Comparison of ENCODE assay signal across 8 mouse cellular contexts in genomic region chr7:141972831-141973619, GRCm38 (mm10). TPM values are rescaled to one million over a fixed set of nuclear protein-coding genes. Genes with fewer than 3 reads are reported as not detected.
DNase-seq lines count a peak whose midpoint lies in the region; ATAC-seq lines count a peak whose summit lies in the region.
"Had no signal": no experiment of that assay in that cellular context is flagged by ENCODE, and none has a peak within 500 bp of the region (broad histone marks: within the 10 kb centered on the region; RNA-seq: fewer than 3 reads in every experiment).

No protein-coding gene starts in this region.

- no peaks in the 10 kb centered on the region for H3K36me3 ChIP-seq in kidney, embryonic 15.5 days
- no peaks in the 10 kb centered on the region for H3K36me3 ChIP-seq in neural tube, embryonic 13.5 days
- H3K36me3 ChIP-seq: neural tube, embryonic 12.5 days had no signal

- peak; percentile 33; the same call in 1 of the 2 replicates for ATAC-seq in kidney, embryonic 15.5 days (replicated peaks; ENCODE audit: low FRiP score)
- ATAC-seq in neural tube, embryonic 13.5 days (ENCODE audit: low read depth), result peak; percentile 33; the same call in 1 of the 2 replicates

- no peak overlapping the region for H3K4me3 ChIP-seq in kidney, embryonic 15.5 days (replicated peaks)
- no peak overlapping the region for H3K4me3 ChIP-seq in neural tube, embryonic 13.5 days
- H3K4me3 ChIP-seq: neural tube, embryonic 12.5 days had no signal

- 25% methylated on average over 7 of the region's 7 CpGs for whole genome bisulfite sequencing in kidney, embryonic 15.5 days
- WGBS in neural tube, embryonic 13.5 days, result 43% methylated on average over 7 of the region's 7 CpGs

- no peak overlapping the region for H3K4me2 ChIP-seq in kidney, embryonic 15.5 days
- no peak overlapping the region for H3K4me2 ChIP-seq in neural tube, embryonic 13.5 days
- H3K4me2 ChIP-seq: neural tube, embryonic 12.5 days had no signal

- no peak for DNase-seq in kidney, adult 11 months
- DNase-seq in NIH3T3 (ENCODE audit: low read depth), result peak; percentile 61
- DNase-seq in cerebellum, postnatal 36 days, result peak; percentile 56 to 61
- DNase-seq in kidney, postnatal 14 days, result peak; percentile 28
- DNase-seq in urinary bladder, postnatal 14 days (ENCODE audit: low spot score), result no peak

- no peaks in the 10 kb centered on the region for H3K27me3 ChIP-seq in kidney, embryonic 15.5 days
- H3K27me3 ChIP-seq in neural tube, embryonic 13.5 days, result no peaks in the 10 kb centered on the region
- H3K27me3 ChIP-seq: neural tube, embryonic 12.5 days had no signal

- H3K9ac ChIP-seq in kidney, embryonic 15.5 days, result no peak overlapping the region
- H3K9ac ChIP-seq in neural tube, embryonic 13.5 days, result no peak overlapping the region
- H3K9ac ChIP-seq: neural tube, embryonic 12.5 days had no signal

- H3K27ac ChIP-seq in kidney, embryonic 15.5 days, result no peak overlapping the region
- no peak overlapping the region for H3K27ac ChIP-seq in neural tube, embryonic 13.5 days (replicated peaks)
- H3K27ac ChIP-seq: neural tube, embryonic 12.5 days had no signal

- no peaks in the 10 kb centered on the region for H3K4me1 ChIP-seq in kidney, embryonic 15.5 days
- H3K4me1 ChIP-seq in neural tube, embryonic 13.5 days (replicated peaks), result peaks cover 54% of the 10 kb centered on the region

- no peaks in the 10 kb centered on the region for H3K9me3 ChIP-seq in kidney, embryonic 15.5 days (replicated peaks)
- no peaks in the 10 kb centered on the region for H3K9me3 ChIP-seq in neural tube, embryonic 13.5 days
- H3K9me3 ChIP-seq: neural tube, embryonic 12.5 days had no signal

RNA-seq across cellular contexts. Expression of gene Brsk2, which starts 23.5 kb away (rescaled TPM):
- polyA plus RNA-seq in kidney, embryonic 15.5 days (2015; fragmentation: Nextera tagmentation; extraction: Ambion mirVana), result 0.74 and 0.86 TPM in 2 replicates
- polyA plus RNA-seq in neural tube, embryonic 13.5 days (2015; fragmentation: Nextera tagmentation; extraction: Ambion mirVana), result 20.1 and 20.6 TPM in 2 replicates

RNA-seq across cellular contexts. Expression of gene Tollip, which starts 54.7 kb away (rescaled TPM):
- polyA plus RNA-seq in kidney, embryonic 15.5 days (2015; fragmentation: Nextera tagmentation; extraction: Ambion mirVana), result 41.3 and 45.6 TPM in 2 replicates
- 66.8 and 68.9 TPM in 2 replicates for polyA plus RNA-seq in neural tube, embryonic 13.5 days (2015; fragmentation: Nextera tagmentation; extraction: Ambion mirVana)

Comparison
In these comparisons a context has a peak if more than half of its experiments do, and no peak if none do; other contexts are left out.
1. DNase-seq: peak in NIH3T3 (single experiment), cerebellum, postnatal 36 days (2 of 2) and kidney, postnatal 14 days (single experiment); none in kidney, adult 11 months (single experiment) and urinary bladder, postnatal 14 days (single experiment).
2. RNA of gene Brsk2, which starts 23.5 kb away (polyA plus RNA-seq): 20.1 to 20.6 TPM in neural tube, embryonic 13.5 days; 0.74 to 0.86 TPM in kidney, embryonic 15.5 days; every median in the first group is over 10 times any median in the second.